1 mouse cellular context compared by ENCODE assay signal in the genomic region with DNA sequence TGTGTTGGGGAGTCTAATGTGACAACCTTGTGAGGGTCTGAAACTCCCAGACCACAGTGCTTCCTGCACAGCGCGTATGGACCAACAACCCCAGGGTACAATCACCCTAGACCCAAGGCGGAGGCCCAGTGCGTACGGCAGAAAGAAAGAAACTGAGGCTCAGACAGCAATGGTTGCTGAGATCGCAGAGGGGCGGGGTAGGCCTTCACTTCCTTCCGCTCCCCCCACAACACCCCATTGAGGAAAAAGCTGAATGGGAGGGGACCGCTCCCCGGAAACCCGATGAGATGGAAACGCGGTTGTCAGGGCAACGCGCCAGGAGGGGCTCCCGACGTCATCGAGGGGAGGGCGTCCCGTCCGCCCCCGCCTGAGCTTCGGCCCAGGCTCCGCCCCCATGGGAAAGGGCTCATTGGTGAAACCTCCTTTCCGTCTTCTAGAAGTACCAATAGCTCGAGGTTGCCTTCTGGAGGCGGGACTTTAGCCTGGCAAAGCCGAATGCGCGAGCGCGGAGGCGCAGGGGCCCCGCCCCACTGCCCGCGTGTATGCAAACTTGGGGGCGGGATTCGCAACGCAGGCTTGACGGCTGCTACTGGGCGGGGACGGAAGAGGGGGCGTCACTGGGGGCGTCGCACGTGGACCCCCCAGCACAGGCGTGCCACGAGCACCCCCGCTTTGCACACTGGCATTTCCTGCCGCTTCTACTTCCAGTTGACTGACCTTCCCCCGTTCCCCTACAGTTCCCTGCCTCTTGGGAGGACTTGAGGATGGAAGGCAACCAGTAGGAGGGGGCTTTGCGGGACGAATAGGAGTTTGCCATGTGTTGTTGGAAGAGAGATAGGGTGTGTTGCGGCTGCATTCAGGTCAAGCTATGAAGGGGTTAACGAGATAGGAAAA.
A peak's percentile ranks its signal among the peaks of the same experiment; 100 is the strongest.
TF ChIP-seq lines count a peak whose summit lies in the region.

No protein-coding gene starts in this region.

TF ChIP-seq in myocyte, 11 proteins besides CTCF, POLR2A, EP300 and RAD21:
- TF ChIP-seq MAX (IDR thresholded peaks at IDR 0.05; ENCODE audit: low read depth) (no peak), TCF3 (IDR thresholded peaks at IDR 0.05; ENCODE audit: insufficient read length, low read depth) (peak; percentile 20), SRF (IDR thresholded peaks at IDR 0.05; ENCODE audit: control insufficient read depth, insufficient read length, low read depth) (peak; percentile 87), MYOG (IDR thresholded peaks at IDR 0.05; ENCODE audit: control insufficient read depth in 1 of 3, insufficient read depth in 1 of 3, insufficient read length in 2 of 3, low read depth in 2 of 3) (peak in 2 of 3 experiments; percentile 34 to 46), MYOD1 (IDR thresholded peaks at IDR 0.05; ENCODE audit: control insufficient read depth in 1 of 3, insufficient read length in 2 of 3, low read depth in 2 of 3) (peak in 2 of 3 experiments; percentile 41 to 86), POLR2AphosphoS2 (IDR thresholded peaks at IDR 0.05; ENCODE audit: insufficient read length, low read depth) (peak; percentile 48)
